Mouse (Mus musculus) lung, postnatal 0 days (tissue): ENCODE measurements around the gene Mgat4c. TPM values are rescaled to one million over a fixed set of nuclear protein-coding genes. Genes with fewer than 3 reads are reported as not detected.

ENCODE experiments used
- ATAC-seq: fragments of 200-750 bp; cut with Nextera tagmentation; 2 replicates; pipeline ENCODE4 v1.8.0; 2017; ENCODE audit warnings: moderate library complexity
- DNase-seq: peaks from one replicate; pipeline ENCODE4 v3.0.0-alpha.2; 2016; ENCODE audit warnings: low spot score
- H3K27ac ChIP-seq: fragments of 300-500 bp; sonication (generic); 2 replicates; pipeline ENCODE4 v1.5.1; 2014; ENCODE audit warnings: antibody characterized with exemption, mild to moderate bottlenecking, low read length, mixed read lengths
- H3K27me3 ChIP-seq: fragments of 300-500 bp; sonication (generic); replicated peaks from 2 replicates; pipeline ENCODE4 v1.6.1; 2014; ENCODE audit warnings: low read length, mixed read lengths; ENCODE audit not compliant: insufficient read depth
- H3K36me3 ChIP-seq: fragments of 300-500 bp; sonication (generic); 2 replicates; pipeline ENCODE4 v1.6.1; 2014; ENCODE audit warnings: low read length, mixed read lengths; ENCODE audit not compliant: insufficient read depth
- H3K4me1 ChIP-seq: fragments of 300-500 bp; sonication (generic); 2 replicates; pipeline ENCODE4 v1.6.1; 2014; ENCODE audit warnings: antibody characterized with exemption, low read depth, low read length, mixed read lengths; ENCODE audit not compliant: insufficient read depth
- H3K4me2 ChIP-seq: fragments of 300-500 bp; sonication (generic); replicated peaks from 2 replicates; pipeline ENCODE4 v1.6.1; 2014; ENCODE audit warnings: low read depth, mild to moderate bottlenecking, low read length, moderate library complexity, mixed read lengths
- H3K4me3 ChIP-seq: fragments of 300-500 bp; sonication (generic); 2 replicates; pipeline ENCODE4 v1.5.1; 2014; ENCODE audit warnings: low read depth, low read length
- H3K9ac ChIP-seq: fragments of 300-500 bp; sonication (generic); replicated peaks from 2 replicates; pipeline ENCODE4 v1.6.1; 2014; ENCODE audit warnings: low read depth, mild to moderate bottlenecking
- H3K9me3 ChIP-seq: fragments of 300-500 bp; sonication (generic); 2 replicates; pipeline ENCODE4 v1.6.1; 2016; ENCODE audit warnings: low read length, mixed read lengths
- CTCF ChIP-seq: IDR thresholded peaks from 2 replicates; pipeline ENCODE4 v1.5.1; 2016; ENCODE audit warnings: antibody characterized with exemption, mild to moderate bottlenecking
- EP300 ChIP-seq: IDR thresholded peaks from 2 replicates; pipeline ENCODE4 v1.6.1; 2016; ENCODE audit warnings: antibody characterized with exemption, mild to moderate bottlenecking, control low read depth
- WGBS: fragments of 180-500 bp; shearing (Covaris S2); extraction: QIAGEN DNeasy Blood & Tissue Kit; methylation state at CpG from one replicate; pipeline ENCODE4 v1.1.7; 2014; 5-methylcytosine and 5-hydroxymethylcytosine counted together
- polyA plus RNA-seq: library from polyadenylated mRNA; unstranded; fragments of >200 nt; fragmentation: Nextera tagmentation; extraction: Ambion mirVana; gene quantifications from 2 replicates; pipeline ENCODE4 v1.2.1, GENCODE M21; 2015

The Mgat4c gene
- polyA plus RNA-seq, 1 experiment from 2014 or later = not detected

DNA sequence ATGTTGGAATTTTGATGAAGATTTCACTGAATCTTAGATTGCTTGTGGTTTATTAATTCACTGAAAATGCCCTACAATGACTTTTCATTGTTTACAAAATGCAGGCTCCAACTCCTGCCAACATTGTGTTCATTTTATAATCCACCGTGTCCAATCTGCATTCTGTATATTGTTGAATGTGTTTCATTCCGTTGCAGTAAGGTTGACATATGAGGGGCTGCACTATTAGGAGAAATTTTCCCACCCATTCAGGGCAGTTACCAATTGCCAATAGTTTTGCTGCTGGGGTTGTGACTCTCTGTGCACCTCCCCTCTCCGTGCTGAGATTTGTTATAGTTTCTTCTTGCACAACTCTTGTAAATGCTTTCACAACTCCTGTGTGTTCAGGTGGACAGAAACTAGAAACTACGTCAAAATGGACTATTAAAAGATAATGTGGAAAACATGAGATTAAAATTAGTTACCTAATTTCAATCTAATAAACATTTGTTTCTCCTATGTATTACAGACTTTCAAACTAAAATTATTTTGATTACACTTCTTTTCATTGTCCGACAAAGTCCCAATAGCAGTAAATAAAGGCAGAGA, 627.7 kb downstream of the Mgat4c start:
- 69% methylated on average over 5 of the region's 5 CpGs for WGBS
- TF ChIP-seq CTCF = no peak
- TF ChIP-seq EP300 = no peak

DNA sequence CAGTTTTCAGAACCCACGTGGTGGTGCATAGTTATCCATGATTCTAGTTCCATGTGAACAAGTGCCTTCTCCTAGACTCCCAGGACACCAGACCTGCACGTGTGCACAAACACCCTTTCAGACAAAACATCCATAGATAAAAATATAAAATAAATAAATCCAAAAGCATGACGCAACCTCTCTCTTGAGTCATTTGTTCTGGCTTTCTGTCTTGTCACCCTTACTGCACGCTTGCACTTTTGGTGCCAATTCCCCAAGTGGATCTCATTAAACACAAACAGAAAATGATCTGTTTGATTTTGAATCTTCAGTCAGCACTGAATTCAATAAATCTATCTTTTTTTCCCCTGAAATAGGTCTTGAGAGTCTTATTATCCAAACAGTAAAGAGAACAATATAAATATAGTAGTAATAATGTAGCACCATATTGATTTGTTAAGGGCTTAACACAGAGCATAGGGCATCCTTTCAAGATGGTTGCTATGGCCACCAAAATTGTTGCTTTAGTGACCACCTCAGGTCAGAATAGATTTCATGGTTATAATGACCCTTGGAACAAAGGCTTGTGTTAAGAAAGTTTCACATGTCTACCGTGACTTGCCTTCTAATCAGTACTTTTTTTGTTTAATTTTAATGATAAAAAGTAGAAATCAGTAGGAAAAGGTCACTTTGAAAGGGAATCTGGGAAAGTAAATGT, 684.5 kb downstream of the Mgat4c start:
- Histone ChIP-seq H3K4me3 (no peak overlapping the region), H3K9me3 (no peaks in the 10 kb centered on the region), H3K36me3 (no peaks in the 10 kb centered on the region), H3K9ac (no peak overlapping the region), H3K27me3 (no peaks in the 10 kb centered on the region), H3K4me2 (no peak overlapping the region), H3K27ac (no peak overlapping the region), H3K4me1 (no peaks in the 10 kb centered on the region)
- no peak for DNase-seq
- 53% methylated on average over 5 of the region's 5 CpGs for WGBS
- TF ChIP-seq EP300 (no peak), CTCF (no peak)
- ATAC-seq = no peak

More for the DNA sequence above, 627.7 kb downstream of the Mgat4c start:
- no peak for ATAC-seq
- Histone ChIP-seq H3K4me1 (no peaks in the 10 kb centered on the region), H3K27ac (no peak overlapping the region), H3K27me3 (no peaks in the 10 kb centered on the region), H3K4me2 (no peak overlapping the region), H3K9ac (no peak overlapping the region), H3K9me3 (no peaks in the 10 kb centered on the region), H3K36me3 (no peaks in the 10 kb centered on the region), H3K4me3 (no peak overlapping the region)
- DNase-seq = no peak

DNA sequence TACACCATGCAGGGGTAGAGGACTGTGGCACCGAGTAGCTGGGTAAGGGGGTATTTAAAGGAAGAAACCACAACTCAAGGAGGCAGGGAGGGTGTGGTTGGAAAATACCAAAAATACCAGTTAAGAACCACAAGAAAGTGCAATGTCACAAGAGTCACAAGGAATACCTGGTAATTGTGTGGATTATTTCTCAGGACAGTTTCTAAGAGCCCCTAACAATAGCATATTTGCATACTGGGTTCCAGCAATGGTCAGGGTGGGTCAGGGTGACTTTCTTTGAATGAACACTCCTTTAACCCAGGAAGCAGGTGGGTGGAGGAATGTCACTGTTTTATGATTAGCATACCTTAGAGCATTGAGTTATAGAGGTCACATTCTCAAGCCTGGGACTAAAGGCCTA, 689.3 kb downstream of the Mgat4c start:
- no peaks in the 10 kb centered on the region for H3K36me3 ChIP-seq
- H3K9ac ChIP-seq = no peak overlapping the region
- 45% methylated on average over 1 of the region's 1 CpGs for WGBS
- no peak overlapping the region for H3K4me2 ChIP-seq
- no peak for DNase-seq
- TF ChIP-seq CTCF (no peak), EP300 (no peak)
- H3K4me1 ChIP-seq = no peaks in the 10 kb centered on the region
- no peaks in the 10 kb centered on the region for H3K27me3 ChIP-seq
- ATAC-seq = no peak
- H3K27ac ChIP-seq = no peak overlapping the region
- H3K9me3 ChIP-seq = no peaks in the 10 kb centered on the region
- no peak overlapping the region for H3K4me3 ChIP-seq

DNA sequence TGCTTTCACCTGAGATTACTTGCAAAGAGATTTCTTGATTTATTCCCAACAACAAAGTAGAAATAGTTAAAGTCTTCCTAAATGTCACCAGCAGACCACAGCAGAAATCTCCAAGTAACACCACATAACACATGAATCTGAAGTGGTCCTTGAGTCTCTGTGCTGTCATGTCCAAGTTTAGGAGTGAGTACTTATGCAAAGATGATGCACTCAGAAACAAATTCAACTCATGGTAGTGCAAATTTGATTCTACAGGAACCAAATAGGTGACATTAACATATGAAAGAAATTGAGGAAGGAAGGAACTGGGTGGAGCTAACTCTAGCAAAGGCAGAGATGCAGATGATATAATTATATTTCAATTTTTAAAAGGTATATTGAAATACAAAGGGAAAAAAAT, 690.8 kb downstream of the Mgat4c start:
- no peak for ATAC-seq

DNA sequence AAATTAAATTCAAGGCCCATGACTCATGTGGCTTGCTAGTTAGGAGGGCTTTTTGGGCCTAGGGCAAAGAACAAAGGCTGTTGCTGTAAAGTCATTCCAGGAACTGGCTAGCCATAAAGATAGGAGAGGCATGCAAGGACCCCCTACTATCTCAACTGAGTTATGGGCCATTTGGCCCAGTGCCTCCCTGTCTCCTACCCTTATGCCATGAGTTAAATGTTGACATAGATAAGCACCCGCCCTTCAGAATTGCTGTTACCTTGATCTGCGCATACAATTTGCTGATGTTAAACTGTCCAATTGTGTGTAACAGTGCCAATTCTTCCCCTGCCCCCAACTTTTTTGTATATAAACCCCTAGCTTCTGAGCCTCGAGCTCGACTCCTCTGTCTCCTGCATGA, 692.8 kb downstream of the Mgat4c start:
- no peaks in the 10 kb centered on the region for H3K4me1 ChIP-seq
- H3K9ac ChIP-seq = no peak overlapping the region
- no peaks in the 10 kb centered on the region for H3K9me3 ChIP-seq
- H3K27me3 ChIP-seq = no peaks in the 10 kb centered on the region
- DNase-seq (no peak), ATAC-seq (no peak)
- H3K36me3 ChIP-seq = no peaks in the 10 kb centered on the region
- TF ChIP-seq EP300 (no peak), CTCF (no peak)
- no peak overlapping the region for H3K4me3 ChIP-seq
- H3K27ac ChIP-seq = no peak overlapping the region
- H3K4me2 ChIP-seq = no peak overlapping the region
- WGBS = 60% methylated on average over 4 of the region's 4 CpGs

More for the DNA sequence above, 690.8 kb downstream of the Mgat4c start:
- Histone ChIP-seq H3K9me3 (no peaks in the 10 kb centered on the region), H3K4me3 (no peak overlapping the region), H3K9ac (no peak overlapping the region), H3K4me1 (no peaks in the 10 kb centered on the region), H3K27ac (no peak overlapping the region), H3K4me2 (no peak overlapping the region), H3K27me3 (no peaks in the 10 kb centered on the region), H3K36me3 (no peaks in the 10 kb centered on the region)
- no peak for DNase-seq
- no peak for TF ChIP-seq CTCF
- TF ChIP-seq EP300 = no peak

DNA sequence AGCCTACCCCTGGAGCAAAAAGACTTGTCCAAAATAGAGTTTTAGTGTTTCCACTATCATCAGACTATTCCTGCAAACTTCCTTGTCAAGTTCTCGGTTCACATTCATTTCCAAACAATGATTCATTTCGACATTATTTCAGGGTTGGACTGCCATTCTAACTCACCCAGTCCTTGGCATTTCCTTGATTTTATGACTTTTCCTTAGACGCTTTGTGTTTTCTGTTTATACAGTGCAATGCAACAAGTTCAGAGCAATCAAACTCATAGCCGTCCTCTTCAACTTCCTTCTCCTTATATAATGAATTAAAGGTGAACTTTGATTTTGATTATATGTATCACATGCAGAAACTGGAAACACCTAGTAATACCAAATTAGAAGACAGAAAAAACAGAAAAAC, 696.1 kb downstream of the Mgat4c start:
- DNase-seq = no peak
- Histone ChIP-seq H3K27ac (no peak overlapping the region), H3K4me2 (no peak overlapping the region), H3K9me3 (no peaks in the 10 kb centered on the region), H3K36me3 (no peaks in the 10 kb centered on the region), H3K9ac (no peak overlapping the region), H3K27me3 (no peaks in the 10 kb centered on the region), H3K4me3 (no peak overlapping the region), H3K4me1 (no peaks in the 10 kb centered on the region)
- TF ChIP-seq CTCF = no peak
- no peak for TF ChIP-seq EP300
- ATAC-seq = no peak
- WGBS = 65% methylated on average over 4 of the region's 4 CpGs
